29 mouse cellular contexts compared by ENCODE assay signal in genomic region chr9:43796031-43796430, GRCm38 (mm10). TPM values are rescaled to one million over a fixed set of nuclear protein-coding genes. Genes with fewer than 3 reads are reported as not detected.
DNase-seq lines count a peak whose midpoint lies in the region; ATAC-seq and TF ChIP-seq lines count a peak whose summit lies in the region.
"Had no signal": no experiment of that assay in that cellular context is flagged by ENCODE, and none has a peak within 500 bp of the region (broad histone marks: within the 10 kb centered on the region; RNA-seq: fewer than 3 reads in every experiment).

No protein-coding gene starts in this region.

- TF ChIP-seq POLR2A in lung, adult 2 months (IDR thresholded peaks at IDR 0.05; ENCODE audit: borderline replicate concordance, extremely low read depth, low read depth, low read length), result no peak

- ATAC-seq in heart, postnatal 0 days (ENCODE audit: insufficient read depth, low read depth), result no peak
- ATAC-seq: activated CD4-positive, CD25-positive, alpha-beta regulatory T cell, adult 4 months; CD4-positive, CD25-positive, alpha-beta regulatory T cell, adult 4 months; forebrain, embryonic 15.5 days; intestine, postnatal 0 days had no signal

- no peaks in the 10 kb centered on the region for H3K27me3 ChIP-seq in heart, postnatal 0 days (ENCODE audit: control insufficient read depth, insufficient read depth, low read length)
- H3K27me3 ChIP-seq: embryonic facial prominence, embryonic 12.5 days; forebrain, embryonic 15.5 days; liver, embryonic 15.5 days; lung, embryonic 15.5 days; midbrain, embryonic 12.5 days; neural tube, embryonic 13.5 days had no signal

- peak; percentile 23 for DNase-seq in heart, postnatal 0 days (ENCODE audit: low spot score)
- no peak for DNase-seq in heart, postnatal 4 days
- peak; percentile 15 for DNase-seq in urinary bladder, adult 2 months (ENCODE audit: low spot score)
- DNase-seq in urinary bladder, postnatal 4 days (ENCODE audit: low spot score in 2 of 2), result no peak
- DNase-seq in adrenal gland, postnatal 25 days, result peak; percentile 35
- no peak for DNase-seq in lung, adult 2 months
- DNase-seq in lung, postnatal 14 days, result no peak
- DNase-seq: cerebellum, adult 11 months; cerebellum, adult 9-10 months; cerebellum, postnatal 36 days; gastrocnemius, adult 2 months; kidney, postnatal 14 days; layer of hippocampus, adult 9-11 months; lung, postnatal 4 days; right cerebral cortex, adult 18-20 months; spleen, adult 18-20 months; thymus, postnatal 4 days had no signal

- WGBS in heart, postnatal 0 days, result 42% methylated on average over 3 of the region's 3 CpGs
- WGBS in lung, adult 2 months, result 88% methylated on average over 3 of the region's 3 CpGs

- TF ChIP-seq CTCF in heart, postnatal 0 days (IDR thresholded peaks at IDR 0.05; ENCODE audit: low read depth), result no peak
- no peak for TF ChIP-seq CTCF in lung, adult 2 months (IDR thresholded peaks at IDR 0.05; ENCODE audit: insufficient read depth, low read length)

- no peak overlapping the region for H3K9ac ChIP-seq in heart, postnatal 0 days (replicated peaks; ENCODE audit: low read depth, low read length)
- H3K9ac ChIP-seq: embryonic facial prominence, embryonic 12.5 days; forebrain, embryonic 15.5 days; hindbrain, embryonic 14.5 days; liver, embryonic 15.5 days; lung, embryonic 15.5 days; midbrain, embryonic 12.5 days; neural tube, embryonic 13.5 days had no signal

- H3K36me3 ChIP-seq in heart, postnatal 0 days (replicated peaks; ENCODE audit: control insufficient read depth, insufficient read depth, low read length), result no peaks in the 10 kb centered on the region

- no peaks in the 10 kb centered on the region for H3K9me3 ChIP-seq in heart, postnatal 0 days (replicated peaks; ENCODE audit: control insufficient read depth, low read length)
- H3K9me3 ChIP-seq: embryonic facial prominence, embryonic 12.5 days; forebrain, embryonic 15.5 days; liver, embryonic 15.5 days; lung, embryonic 15.5 days; megakaryocyte, embryonic 14.5 days; midbrain, embryonic 12.5 days; neural tube, embryonic 13.5 days had no signal

- H3K27ac ChIP-seq in heart, postnatal 0 days (ENCODE audit: low read depth), result no peak overlapping the region
- H3K27ac ChIP-seq: embryonic facial prominence, embryonic 12.5 days; forebrain, embryonic 15.5 days; gastrocnemius, adult 2 months; hindbrain, embryonic 14.5 days; liver, embryonic 15.5 days; lung, embryonic 15.5 days; midbrain, embryonic 12.5 days; neural tube, embryonic 13.5 days had no signal

- H3K4me1 ChIP-seq in heart, postnatal 0 days (ENCODE audit: control insufficient read depth, insufficient read depth), result peaks cover 5% of the 10 kb centered on the region; the same call in 1 of the 2 replicates
- no peaks in the 10 kb centered on the region for H3K4me1 ChIP-seq in lung, adult 2 months (ENCODE audit: control insufficient read depth, insufficient read depth, low read length)
- H3K4me1 ChIP-seq: embryonic facial prominence, embryonic 12.5 days; forebrain, embryonic 15.5 days; liver, embryonic 15.5 days; lung, embryonic 15.5 days; megakaryocyte, embryonic 14.5 days had no signal

- no peak overlapping the region for H3K4me2 ChIP-seq in heart, postnatal 0 days (ENCODE audit: low read depth, low read length)
- H3K4me2 ChIP-seq: embryonic facial prominence, embryonic 12.5 days; forebrain, embryonic 15.5 days; hindbrain, embryonic 14.5 days; liver, embryonic 15.5 days; lung, embryonic 15.5 days; midbrain, embryonic 12.5 days; neural tube, embryonic 13.5 days had no signal

- TF ChIP-seq EP300 in heart, postnatal 0 days (IDR thresholded peaks at IDR 0.05; ENCODE audit: low read depth), result no peak

- H3K4me3 ChIP-seq in heart, postnatal 0 days (ENCODE audit: low read depth, low read length), result no peak overlapping the region
- no peak overlapping the region for H3K4me3 ChIP-seq in lung, adult 2 months (replicated peaks; ENCODE audit: extremely low read depth, low read depth, low read length)
- H3K4me3 ChIP-seq: embryonic facial prominence, embryonic 12.5 days; forebrain, embryonic 15.5 days; gastrocnemius, adult 2 months; liver, embryonic 15.5 days; lung, embryonic 15.5 days; megakaryocyte, embryonic 14.5 days; midbrain, embryonic 12.5 days; myocyte; neural tube, embryonic 13.5 days had no signal

RNA-seq across cellular contexts. Expression of gene Nectin1, which starts 52.2 kb away (rescaled TPM):
- 2.2 and 3.6 TPM in 2 replicates for total RNA-seq in heart, postnatal 0 days (2014; rRNA removed; ENCODE audit: low replicate concordance)
- polyA plus RNA-seq in heart, postnatal 0 days (2015; fragmentation: Nextera tagmentation; extraction: Ambion mirVana), result 0.67 and 0.82 TPM in 2 replicates
- 1 to 10 TPM; 8.3 to 8.9 TPM for total RNA-seq in heart, postnatal 4 days (2021)
- 13.8 and 28.1 TPM in 2 replicates for polyA plus RNA-seq in urinary bladder, adult 2 months (2012; rRNA removed)
- 23.6 and 25.7 TPM in 2 replicates for total RNA-seq in adrenal gland, postnatal 25 days (2021)
- polyA plus RNA-seq in lung, adult 2 months (2012; rRNA removed), result 26.4 and 28.2 TPM in 2 replicates

Comparison
In these comparisons a context has a peak if more than half of its experiments do, and no peak if none do; other contexts are left out.
1. DNase-seq: peak in heart, postnatal 0 days (single experiment), urinary bladder, adult 2 months (single experiment) and adrenal gland, postnatal 25 days (single experiment); none in heart, postnatal 4 days (single experiment), urinary bladder, postnatal 4 days (0 of 2), lung, adult 2 months (single experiment) and lung, postnatal 14 days (single experiment).